Mouse (Mus musculus) v-Abl transformed pro-B cells (cell line): Measurements from ENCODE around the gene Cdk5rap2.

Experiments
- in situ Hi-C, 2 experiments: fragments of 400-800 bp; cut with MboI; formaldehyde crosslinking; loops; one replicate each; pipeline ENCODE4 v1.15.1; 2025; ENCODE audit not compliant: unreplicated experiment in 2 of 2

The Cdk5rap2 gene

GRCm38 (mm10) chr4:70220277-70221180 is 189.7 kb downstream of the Cdk5rap2 start:
- in situ Hi-C loops = no loop called here

DNA sequence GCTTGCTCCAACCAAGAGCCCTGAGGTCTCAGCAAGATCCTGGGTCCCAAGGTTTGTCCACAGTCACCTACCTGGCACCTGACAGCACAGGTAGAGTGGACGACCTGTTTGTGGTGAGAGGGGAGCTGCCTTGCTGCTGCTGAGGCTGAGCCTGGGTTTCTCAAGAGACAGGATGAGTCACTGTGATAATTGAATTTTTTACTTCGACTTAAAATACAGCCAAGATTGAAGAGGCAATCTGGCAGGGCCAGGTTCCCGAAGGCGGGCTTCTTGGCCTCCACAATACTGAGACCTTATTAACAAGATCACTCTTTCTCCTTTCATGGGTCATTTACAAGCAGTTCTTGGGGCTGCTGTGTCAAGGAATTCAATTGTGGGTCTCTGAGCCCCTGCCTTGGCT is 190.5 kb downstream of the Cdk5rap2 start:
- in situ Hi-C loops = no loop called here

DNA sequence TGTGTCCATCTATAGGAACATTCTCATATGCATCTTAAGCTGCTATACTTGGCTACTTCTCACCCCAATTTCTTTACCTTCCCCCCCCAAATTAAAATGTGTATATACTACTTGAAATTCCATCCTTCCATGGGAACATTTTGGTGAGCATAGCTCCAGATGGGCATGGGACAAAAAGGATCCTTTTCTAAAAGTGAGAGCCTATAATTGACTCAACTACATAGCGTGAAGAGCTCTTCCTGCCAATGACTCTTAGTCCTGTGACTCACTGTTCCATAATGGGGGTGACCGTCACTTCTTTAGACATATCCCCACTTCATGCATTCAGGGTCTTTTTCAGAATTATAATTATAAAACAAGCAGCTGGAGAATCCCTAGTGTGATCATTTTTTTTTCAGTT is 224.3 kb downstream of the Cdk5rap2 start:
- in situ Hi-C loops = no loop called here
